Mouse (Mus musculus): ENCODE measurements around the gene Wwox. TPM values are rescaled to one million over a fixed set of nuclear protein-coding genes. Genes with fewer than 3 reads are reported as not detected.

Wwox gene
- polyA plus RNA-seq, 1 experiment from 2014 or later = 10.9 TPM

DNA sequence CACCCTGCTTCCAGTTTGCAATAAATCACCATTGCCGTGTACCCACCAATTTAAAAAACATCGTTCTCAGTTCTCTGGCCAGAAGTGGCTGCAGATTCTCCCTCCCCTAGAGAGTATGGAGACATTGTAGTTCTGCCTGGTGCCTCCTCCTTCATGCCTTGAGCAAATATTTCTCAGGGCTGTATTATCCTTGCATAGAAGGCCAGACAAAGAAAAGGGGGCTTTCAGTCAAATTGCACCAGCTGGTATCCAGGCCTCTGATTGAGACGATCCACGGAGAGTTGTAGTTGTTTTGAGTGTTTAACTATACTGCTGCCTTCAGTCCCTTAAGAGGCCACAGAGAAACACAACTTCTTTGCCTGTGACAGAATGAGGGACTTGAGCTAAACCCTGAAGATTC, 935.5 kb downstream of the Wwox start:
- no peaks in the 10 kb centered on the region for H3K27me3 ChIP-seq (replicated peaks; ENCODE audit: control insufficient read depth, insufficient read depth, low read length)
- peaks cover 5% of the 10 kb centered on the region for H3K4me1 ChIP-seq (ENCODE audit: control insufficient read depth, insufficient read depth, low read length)
- H3K9me3 ChIP-seq (ENCODE audit: control insufficient read depth, low read length) = no peaks in the 10 kb centered on the region
- no peak overlapping the region for H3K27ac ChIP-seq (ENCODE audit: low read length)
- 17% methylated on average over 4 of the region's 4 CpGs for WGBS
- no peaks in the 10 kb centered on the region for H3K36me3 ChIP-seq (ENCODE audit: control insufficient read depth, insufficient read depth, low read length)
- H3K4me3 ChIP-seq (ENCODE audit: low read length) = no peak overlapping the region
- no peak overlapping the region for H3K9ac ChIP-seq (ENCODE audit: low read depth, low read length)
- H3K4me2 ChIP-seq (ENCODE audit: low read depth, low read length) = no peak overlapping the region
- ATAC-seq = no peak

DNA sequence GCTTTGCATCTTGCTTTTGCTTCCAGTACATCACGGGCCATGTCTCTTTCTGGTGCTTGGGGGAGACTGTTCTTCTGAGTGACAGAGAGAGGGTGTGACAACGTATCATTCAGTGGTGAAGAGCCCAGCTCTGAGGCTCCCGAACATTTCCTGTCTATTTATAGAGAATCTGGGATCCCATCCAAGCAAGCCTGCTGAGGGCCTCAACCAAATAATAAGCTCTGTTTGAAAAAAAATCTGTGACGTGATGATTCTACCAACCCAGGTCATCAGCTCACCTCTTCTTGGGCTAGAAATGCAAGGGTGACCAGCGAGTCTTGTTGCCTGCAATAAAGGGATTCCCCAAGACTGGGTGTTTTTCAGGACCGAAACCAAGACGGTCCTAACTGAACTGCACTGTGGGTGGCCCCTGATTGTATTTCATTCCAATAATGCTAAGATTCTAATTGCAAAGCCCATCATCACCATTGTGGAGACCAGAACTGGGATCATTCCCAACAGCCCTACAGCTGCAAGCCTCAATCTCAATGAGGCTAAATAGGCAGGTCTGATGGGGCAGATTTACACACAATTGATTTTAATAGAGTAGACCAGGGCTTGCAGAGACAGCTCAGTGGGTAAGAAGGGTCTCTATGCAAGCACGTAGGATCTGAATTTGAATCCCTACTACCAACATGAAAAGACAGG, 936.0 kb downstream of the Wwox start:
- no peak overlapping the region for H3K9ac ChIP-seq (ENCODE audit: low read depth, low read length)
- peak; percentile 66 for ATAC-seq
- H3K27ac ChIP-seq (ENCODE audit: low read length) = no peak overlapping the region
- H3K9me3 ChIP-seq (ENCODE audit: control insufficient read depth, low read length) = no peaks in the 10 kb centered on the region
- H3K4me2 ChIP-seq (ENCODE audit: low read depth, low read length) = no peak overlapping the region
- H3K4me1 ChIP-seq (ENCODE audit: control insufficient read depth, insufficient read depth, low read length) = peaks cover 5% of the 10 kb centered on the region
- no peak overlapping the region for H3K4me3 ChIP-seq (ENCODE audit: low read length)
- no peaks in the 10 kb centered on the region for H3K27me3 ChIP-seq (replicated peaks; ENCODE audit: control insufficient read depth, insufficient read depth, low read length)
- no peaks in the 10 kb centered on the region for H3K36me3 ChIP-seq (ENCODE audit: control insufficient read depth, insufficient read depth, low read length)
- WGBS = 59% methylated on average over 8 of the region's 8 CpGs

GRCm38 (mm10) chr8:115377321-115377720, 937.9 kb downstream of the Wwox start:
- 39% methylated on average over 4 of the region's 4 CpGs for WGBS

DNA sequence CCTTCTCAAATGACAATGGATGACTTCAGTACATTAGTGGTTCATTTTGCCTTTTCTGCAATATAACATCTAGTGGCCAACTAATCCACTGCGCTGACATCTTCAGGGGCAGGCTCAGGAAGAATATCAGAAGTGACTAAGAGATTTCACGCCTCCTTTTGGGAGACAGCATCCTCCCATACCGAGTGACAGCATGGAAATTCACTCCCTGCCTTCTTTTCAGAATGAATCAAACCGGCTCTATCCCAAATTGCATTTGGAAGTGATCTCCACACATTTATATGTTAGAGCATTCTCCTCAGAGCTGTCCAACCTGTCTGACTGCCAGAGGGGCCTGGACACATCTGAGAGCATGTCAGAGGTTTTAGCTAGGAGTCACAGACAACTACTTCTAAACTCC, 940.6 kb downstream of the Wwox start:
- no peak for ATAC-seq
- Histone ChIP-seq H3K9me3 (ENCODE audit: control insufficient read depth, low read length) (no peaks in the 10 kb centered on the region), H3K4me3 (ENCODE audit: low read length) (no peak overlapping the region), H3K27ac (ENCODE audit: low read length) (no peak overlapping the region), H3K27me3 (replicated peaks; ENCODE audit: control insufficient read depth, insufficient read depth, low read length) (no peaks in the 10 kb centered on the region), H3K4me2 (ENCODE audit: low read depth, low read length) (no peak overlapping the region), H3K4me1 (ENCODE audit: control insufficient read depth, insufficient read depth, low read length) (peaks cover 5% of the 10 kb centered on the region), H3K9ac (ENCODE audit: low read depth, low read length) (no peak overlapping the region), H3K36me3 (ENCODE audit: control insufficient read depth, insufficient read depth, low read length) (no peaks in the 10 kb centered on the region)
- 77% methylated on average over 4 of the region's 4 CpGs for WGBS

More at GRCm38 (mm10) chr8:115377321-115377720, 937.9 kb downstream of the Wwox start:
- Histone ChIP-seq H3K4me1 (ENCODE audit: control insufficient read depth, insufficient read depth, low read length) (peaks cover 5% of the 10 kb centered on the region), H3K36me3 (ENCODE audit: control insufficient read depth, insufficient read depth, low read length) (no peaks in the 10 kb centered on the region), H3K27ac (ENCODE audit: low read length) (no peak overlapping the region), H3K9me3 (ENCODE audit: control insufficient read depth, low read length) (no peaks in the 10 kb centered on the region), H3K9ac (ENCODE audit: low read depth, low read length) (no peak overlapping the region), H3K27me3 (replicated peaks; ENCODE audit: control insufficient read depth, insufficient read depth, low read length) (no peaks in the 10 kb centered on the region), H3K4me3 (ENCODE audit: low read length) (no peak overlapping the region), H3K4me2 (ENCODE audit: low read depth, low read length) (no peak overlapping the region)
- no peak for ATAC-seq

DNA sequence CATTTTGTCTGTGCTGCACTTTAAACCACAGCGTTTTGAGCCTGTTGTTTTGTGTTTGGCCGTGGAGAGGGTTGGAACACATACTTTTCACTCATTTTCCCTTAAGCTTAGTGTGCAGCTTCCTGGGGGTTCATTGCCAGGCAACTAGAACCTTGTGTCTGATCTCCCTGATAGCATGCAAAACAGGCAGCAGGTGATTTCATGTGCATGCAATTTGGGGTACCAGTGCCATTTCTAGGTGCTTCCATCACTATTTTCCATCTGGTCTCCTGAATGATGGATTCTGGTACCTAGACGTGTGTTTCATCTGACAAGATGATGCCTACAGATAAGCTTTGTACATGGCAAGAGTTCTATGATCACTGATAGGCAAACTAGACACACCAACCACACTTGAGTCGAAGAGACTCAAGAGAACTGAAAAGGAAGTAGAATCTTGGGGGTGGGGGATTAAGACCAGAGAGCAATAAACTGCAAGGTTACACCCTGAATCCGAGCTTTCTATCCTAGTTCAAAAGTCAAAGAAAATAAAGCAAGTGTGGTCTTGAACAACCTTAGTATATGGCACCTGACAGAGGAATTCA, 951.6 kb downstream of the Wwox start:
- WGBS = 78% methylated on average over 5 of the region's 5 CpGs
- H3K9ac ChIP-seq (ENCODE audit: low read depth, low read length) = no peak overlapping the region
- no peak overlapping the region for H3K4me3 ChIP-seq (ENCODE audit: low read length)
- ATAC-seq = no peak
- no peaks in the 10 kb centered on the region for H3K27me3 ChIP-seq (replicated peaks; ENCODE audit: control insufficient read depth, insufficient read depth, low read length)
- no peak overlapping the region for H3K4me2 ChIP-seq (ENCODE audit: low read depth, low read length)
- no peaks in the 10 kb centered on the region for H3K4me1 ChIP-seq (ENCODE audit: control insufficient read depth, insufficient read depth, low read length)
- no peaks in the 10 kb centered on the region for H3K9me3 ChIP-seq (ENCODE audit: control insufficient read depth, low read length)
- H3K27ac ChIP-seq (ENCODE audit: low read length) = no peak overlapping the region
- no peaks in the 10 kb centered on the region for H3K36me3 ChIP-seq (ENCODE audit: control insufficient read depth, insufficient read depth, low read length)

DNA sequence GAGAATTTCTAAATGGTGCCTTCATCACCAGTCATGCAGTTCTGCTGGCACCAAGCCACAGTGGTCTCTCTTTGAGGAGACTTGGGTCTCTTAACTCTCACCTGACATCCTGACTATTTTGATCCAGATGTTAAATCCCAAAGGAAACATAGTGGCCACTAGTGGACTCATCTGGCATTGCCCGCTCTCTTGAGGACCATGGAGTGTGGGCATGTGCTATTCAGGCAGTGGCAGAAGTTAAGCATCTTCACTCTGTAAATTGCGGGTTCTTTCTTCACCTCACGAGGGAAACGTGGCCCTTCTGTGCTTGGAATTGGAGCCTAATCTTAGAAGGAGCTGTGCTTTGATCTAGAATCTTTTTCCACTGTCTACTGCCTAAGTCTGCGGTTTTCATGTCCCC, 956.4 kb downstream of the Wwox start:
- Histone ChIP-seq H3K4me1 (ENCODE audit: control insufficient read depth, insufficient read depth, low read length) (no peaks in the 10 kb centered on the region), H3K27me3 (replicated peaks; ENCODE audit: control insufficient read depth, insufficient read depth, low read length) (no peaks in the 10 kb centered on the region), H3K27ac (ENCODE audit: low read length) (no peak overlapping the region), H3K4me2 (ENCODE audit: low read depth, low read length) (no peak overlapping the region), H3K36me3 (ENCODE audit: control insufficient read depth, insufficient read depth, low read length) (no peaks in the 10 kb centered on the region), H3K4me3 (ENCODE audit: low read length) (no peak overlapping the region), H3K9ac (ENCODE audit: low read depth, low read length) (no peak overlapping the region), H3K9me3 (ENCODE audit: control insufficient read depth, low read length) (no peaks in the 10 kb centered on the region)
- no peak for ATAC-seq
- WGBS = 74% methylated on average over 5 of the region's 5 CpGs

- no peaks in the 10 kb centered on the region for H3K27me3 ChIP-seq (replicated peaks; ENCODE audit: control insufficient read depth, insufficient read depth, low read length)
- H3K9me3 ChIP-seq (ENCODE audit: control insufficient read depth, low read length) = no peaks in the 10 kb centered on the region
- H3K9ac ChIP-seq (ENCODE audit: low read depth, low read length) = no peak overlapping the region
- H3K27ac ChIP-seq (ENCODE audit: low read length) = no peak overlapping the region
- H3K36me3 ChIP-seq (ENCODE audit: control insufficient read depth, insufficient read depth, low read length) = no peaks in the 10 kb centered on the region
- ATAC-seq = no peak
- 84% methylated on average over 3 of the region's 3 CpGs for WGBS
- no peak overlapping the region for H3K4me3 ChIP-seq (ENCODE audit: low read length)
- H3K4me2 ChIP-seq (ENCODE audit: low read depth, low read length) = no peak overlapping the region
- H3K4me1 ChIP-seq (ENCODE audit: control insufficient read depth, insufficient read depth, low read length) = no peaks in the 10 kb centered on the region
These were observed 958.5 kb downstream of the Wwox start for GRCm38 (mm10) chr8:115397981-115398380.

DNA sequence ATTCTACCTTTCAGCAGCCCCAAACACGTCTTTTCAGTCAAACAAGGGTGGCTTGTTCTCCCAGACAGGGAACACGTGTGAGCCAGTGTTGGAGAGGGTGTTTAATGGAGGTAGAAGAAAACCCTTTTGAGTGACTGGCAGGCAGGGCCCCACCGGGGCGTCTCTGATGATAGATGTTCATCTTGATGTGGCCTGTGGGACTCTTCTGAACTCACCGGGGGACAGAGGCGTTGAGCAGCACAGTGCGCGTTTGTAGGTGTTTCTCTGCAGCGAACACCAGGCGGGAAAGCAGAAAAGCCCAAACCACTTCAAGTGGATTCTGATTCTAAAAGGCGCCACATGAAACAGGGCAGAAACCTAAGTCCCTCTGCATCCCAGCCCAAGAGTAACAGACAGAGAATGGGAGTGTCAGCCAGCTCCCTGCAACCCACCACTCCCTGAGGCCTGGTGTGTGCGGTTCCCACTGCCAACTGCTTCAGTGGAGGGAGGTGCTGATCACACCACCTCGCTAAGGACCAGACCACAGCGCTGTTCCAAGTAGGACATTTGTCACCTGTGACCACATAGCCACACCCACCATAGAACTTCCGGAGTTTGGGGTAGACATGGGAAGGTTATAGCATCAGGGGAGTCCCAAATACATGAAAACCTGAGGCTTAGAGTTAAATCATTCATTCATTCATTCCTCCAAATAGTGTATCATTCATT, 960.7 kb downstream of the Wwox start:
- Histone ChIP-seq H3K27ac (ENCODE audit: low read length) (no peak overlapping the region), H3K36me3 (ENCODE audit: control insufficient read depth, insufficient read depth, low read length) (no peaks in the 10 kb centered on the region)
- WGBS = 68% methylated on average over 15 of the region's 15 CpGs

More for the DNA sequence above, 960.7 kb downstream of the Wwox start:
- H3K27me3 ChIP-seq (replicated peaks; ENCODE audit: control insufficient read depth, insufficient read depth, low read length) = no peaks in the 10 kb centered on the region
- no peaks in the 10 kb centered on the region for H3K4me1 ChIP-seq (ENCODE audit: control insufficient read depth, insufficient read depth, low read length)
- H3K9ac ChIP-seq (ENCODE audit: low read depth, low read length) = no peak overlapping the region
- H3K4me3 ChIP-seq (ENCODE audit: low read length) = no peak overlapping the region
- no peak for ATAC-seq
- no peak overlapping the region for H3K4me2 ChIP-seq (ENCODE audit: low read depth, low read length)
- H3K9me3 ChIP-seq (ENCODE audit: control insufficient read depth, low read length) = no peaks in the 10 kb centered on the region

All from intestine, embryonic 16.5 days (tissue).